Mouse (Mus musculus) olfactory bulb, adult 2 months (tissue): ENCODE measurements around the gene Ston2.

Source experiments
- CTCF ChIP-seq: fragments of 200-500 bp; IDR thresholded peaks from 2 replicates; pipeline ENCODE4 v1.5.1; 2012; ENCODE audit warnings: low read depth, mild to moderate bottlenecking, low read length, moderate library complexity; ENCODE audit not compliant: insufficient read depth
- POLR2A ChIP-seq: fragments of 200-500 bp; IDR thresholded peaks from 2 replicates; pipeline ENCODE4 v1.6.1; 2012; ENCODE audit warnings: mild to moderate bottlenecking, low read depth, low read length, moderate library complexity; ENCODE audit not compliant: insufficient read depth

DNA sequence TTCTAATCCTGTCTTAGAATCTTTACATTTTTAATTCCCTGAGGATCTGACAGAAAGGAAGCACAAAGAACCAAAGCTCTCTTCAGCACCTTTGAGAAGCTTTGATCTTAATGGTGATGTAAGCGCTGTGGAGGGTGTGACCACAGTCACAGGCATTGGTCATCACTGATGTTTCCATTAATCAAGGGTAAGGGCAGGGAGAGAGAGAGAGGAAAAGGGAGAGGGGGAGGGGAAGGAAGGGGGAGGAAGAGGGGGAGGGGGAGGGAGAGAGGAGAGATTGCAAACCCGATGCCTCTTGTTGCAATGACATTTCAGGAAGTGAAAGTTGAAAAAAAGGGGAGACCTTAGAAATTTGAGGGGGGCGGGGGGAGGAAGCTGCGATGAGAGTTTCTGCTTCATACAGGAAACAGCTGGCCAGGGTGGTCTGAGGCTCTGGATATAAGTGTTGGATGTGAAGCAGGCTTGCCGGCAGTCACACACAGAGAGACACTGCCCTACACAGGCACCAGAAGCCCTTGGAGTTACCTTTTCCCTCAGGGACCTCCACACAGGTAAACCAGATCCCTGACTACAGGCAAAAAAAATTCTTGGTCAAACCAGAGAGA lies 31.5 kb downstream of the Ston2 start:
- no peak for TF ChIP-seq POLR2A
- no peak for TF ChIP-seq CTCF
